In the genomic region with DNA sequence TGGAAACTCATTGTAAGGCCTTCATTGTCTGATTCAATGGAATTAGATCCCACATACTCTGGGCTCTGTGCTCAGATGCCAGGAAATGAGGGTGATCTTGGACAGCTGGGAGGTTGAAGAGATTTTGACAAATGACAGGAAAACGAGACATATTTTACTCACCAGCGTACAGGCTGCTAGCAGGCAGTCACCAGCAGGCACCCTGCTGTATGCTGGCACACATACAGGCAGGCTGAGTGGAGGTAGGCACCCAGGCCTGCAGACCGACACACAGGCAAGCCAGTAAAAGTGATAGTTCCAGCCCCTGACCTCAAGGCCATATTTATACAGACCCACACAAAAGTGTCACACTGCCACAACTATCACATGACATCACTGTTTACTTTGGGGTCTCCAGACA, we compare ENCODE assay signal across 13 mouse cellular contexts.
"Had no signal": no experiment of that assay in that cellular context is flagged by ENCODE, and none has a peak within 500 bp of the region (broad histone marks: within the 10 kb centered on the region; RNA-seq: fewer than 3 reads in every experiment).

No protein-coding gene starts in this region.

- DNase-seq: cerebellum, adult 2 months; cerebellum, adult 8-10 months; cerebellum, adult 9-10 months; cerebellum, adult 9-11 months; embryo, embryonic 11 days; forebrain, postnatal 0 days; gastrocnemius, adult 2 months; gastrocnemius, postnatal 10 days; gastrocnemius, postnatal 14 days; gastrocnemius, postnatal 25 days; gastrocnemius, postnatal 36 days; heart, adult 18-20 months; heart, adult 2 months had no signal
